Comparison of ENCODE assay signal across 13 mouse cellular contexts in genomic region chr4:123260071-123260746, GRCm38 (mm10). TPM values are rescaled to one million over a fixed set of nuclear protein-coding genes. Genes with fewer than 3 reads are reported as not detected.
DNase-seq lines count a peak whose midpoint lies in the region; ATAC-seq and TF ChIP-seq lines count a peak whose summit lies in the region.
"Had no signal": no experiment of that assay in that cellular context is flagged by ENCODE, and none has a peak within 500 bp of the region (broad histone marks: within the 10 kb centered on the region; RNA-seq: fewer than 3 reads in every experiment).

No protein-coding gene starts in this region.

- no peak for DNase-seq in heart, adult 18-20 months
- DNase-seq in lung, embryonic 14.5 days, result peak; percentile 52
- no peak for DNase-seq in lung, adult 18-20 months
- peak; percentile 49 for DNase-seq in heart, postnatal 4 days
- no peak for DNase-seq in cerebellum, adult 9-10 months
- DNase-seq: cerebellum, postnatal 36 days had no signal

- 29% methylated on average over 8 of the region's 8 CpGs for WGBS in heart, embryonic 12.5 days
- 19% methylated on average over 8 of the region's 8 CpGs for WGBS in lung, embryonic 14.5 days
- 32% methylated on average over 8 of the region's 8 CpGs for WGBS in neural tube, embryonic 13.5 days
- WGBS in forebrain, embryonic 13.5 days, result 56% methylated on average over 8 of the region's 8 CpGs

- peak; percentile 50; the same call in 1 of the 2 replicates for ATAC-seq in heart, embryonic 12.5 days (ENCODE audit: insufficient number of reproducible peaks, low FRiP score)
- ATAC-seq in lung, embryonic 14.5 days (ENCODE audit: insufficient read depth), result peak; percentile 62; the same call in 1 of the 2 replicates
- ATAC-seq in neural tube, embryonic 13.5 days (ENCODE audit: low read depth), result no peak
- no peak for ATAC-seq in forebrain, embryonic 13.5 days

- H3K36me3 ChIP-seq in heart, embryonic 12.5 days, result no peaks in the 10 kb centered on the region
- H3K36me3 ChIP-seq in lung, embryonic 14.5 days (ENCODE audit: insufficient read depth), result no peaks in the 10 kb centered on the region
- no peaks in the 10 kb centered on the region for H3K36me3 ChIP-seq in neural tube, embryonic 13.5 days
- H3K36me3 ChIP-seq in forebrain, embryonic 13.5 days (ENCODE audit: poor library complexity, severe bottlenecking), result no peaks in the 10 kb centered on the region
- H3K36me3 ChIP-seq: forebrain, embryonic 12.5 days had no signal

- no peak for TF ChIP-seq CTCF in lung, embryonic 14.5 days (IDR thresholded peaks at IDR 0.05; ENCODE audit: low read depth)

- no peak overlapping the region for H3K27ac ChIP-seq in heart, embryonic 12.5 days (ENCODE audit: poor library complexity, severe bottlenecking)
- no peak overlapping the region for H3K27ac ChIP-seq in lung, embryonic 14.5 days (ENCODE audit: low read depth)
- H3K27ac ChIP-seq in neural tube, embryonic 13.5 days (replicated peaks), result no peak overlapping the region
- H3K27ac ChIP-seq in forebrain, embryonic 13.5 days, result no peak overlapping the region
- H3K27ac ChIP-seq: forebrain, embryonic 12.5 days had no signal

- H3K27me3 ChIP-seq in heart, embryonic 12.5 days (replicated peaks), result no peaks in the 10 kb centered on the region
- no peaks in the 10 kb centered on the region for H3K27me3 ChIP-seq in lung, embryonic 14.5 days (ENCODE audit: insufficient read depth, low read length)
- no peaks in the 10 kb centered on the region for H3K27me3 ChIP-seq in neural tube, embryonic 13.5 days
- H3K27me3 ChIP-seq in forebrain, embryonic 13.5 days, result no peaks in the 10 kb centered on the region
- H3K27me3 ChIP-seq: forebrain, embryonic 12.5 days had no signal

- H3K4me3 ChIP-seq in heart, embryonic 12.5 days, result no peak overlapping the region
- no peak overlapping the region for H3K4me3 ChIP-seq in lung, embryonic 14.5 days (ENCODE audit: low read depth, low read length)
- no peak overlapping the region for H3K4me3 ChIP-seq in neural tube, embryonic 13.5 days
- no peak overlapping the region for H3K4me3 ChIP-seq in forebrain, embryonic 13.5 days
- H3K4me3 ChIP-seq: forebrain, embryonic 12.5 days had no signal

- 0 out of 2 replicates have a peak overlapping the region, but pooled peaks have one; percentile 44 for H3K9ac ChIP-seq in heart, embryonic 12.5 days
- H3K9ac ChIP-seq in lung, embryonic 14.5 days, result no peak overlapping the region
- H3K9ac ChIP-seq in neural tube, embryonic 13.5 days, result 0 out of 2 replicates have a peak overlapping the region, but pooled peaks have one; percentile 26
- H3K9ac ChIP-seq in forebrain, embryonic 13.5 days, result no peak overlapping the region
- H3K9ac ChIP-seq: forebrain, embryonic 12.5 days had no signal

- H3K9me3 ChIP-seq in heart, embryonic 12.5 days (replicated peaks), result no peaks in the 10 kb centered on the region
- H3K9me3 ChIP-seq in lung, embryonic 14.5 days (ENCODE audit: low read depth, low read length), result no peaks in the 10 kb centered on the region
- no peaks in the 10 kb centered on the region for H3K9me3 ChIP-seq in neural tube, embryonic 13.5 days
- H3K9me3 ChIP-seq in forebrain, embryonic 13.5 days (replicated peaks), result no peaks in the 10 kb centered on the region
- H3K9me3 ChIP-seq: forebrain, embryonic 12.5 days had no signal

- H3K4me1 ChIP-seq in heart, embryonic 12.5 days (replicated peaks), result peaks cover 16% of the 10 kb centered on the region
- H3K4me1 ChIP-seq in lung, embryonic 14.5 days (ENCODE audit: insufficient read depth), result no peaks in the 10 kb centered on the region
- peaks cover 6% of the 10 kb centered on the region for H3K4me1 ChIP-seq in neural tube, embryonic 13.5 days (replicated peaks)
- no peaks in the 10 kb centered on the region for H3K4me1 ChIP-seq in forebrain, embryonic 13.5 days

- peak overlapping the region; percentile 21; the same call in 1 of the 2 replicates for H3K4me2 ChIP-seq in heart, embryonic 12.5 days
- H3K4me2 ChIP-seq in lung, embryonic 14.5 days, result no peak overlapping the region
- H3K4me2 ChIP-seq in neural tube, embryonic 13.5 days, result no peak overlapping the region
- no peak overlapping the region for H3K4me2 ChIP-seq in forebrain, embryonic 13.5 days
- H3K4me2 ChIP-seq: forebrain, embryonic 12.5 days; liver, embryonic 11.5 days had no signal

RNA-seq across cellular contexts. Expression of gene Pabpc4, which starts 1.9 kb away (rescaled TPM):
- 62.7 and 63.0 TPM in 2 replicates for polyA plus RNA-seq in heart, embryonic 12.5 days (2016; fragmentation: Nextera tagmentation; extraction: Ambion mirVana)
- total RNA-seq in heart, adult 18-20 months (2021), result 100 to 1,000 TPM; 336 to 356 TPM
- polyA plus RNA-seq in lung, embryonic 14.5 days (2014; fragmentation: Nextera tagmentation; extraction: Ambion mirVana), result 46.1 and 50.0 TPM in 2 replicates
- total RNA-seq in heart, postnatal 4 days (2021), result 100 to 1,000 TPM; 246 to 255 TPM
- polyA plus RNA-seq in neural tube, embryonic 13.5 days (2015; fragmentation: Nextera tagmentation; extraction: Ambion mirVana), result 24.2 and 25.0 TPM in 2 replicates
- 27.7 and 28.6 TPM in 2 replicates for polyA plus RNA-seq in forebrain, embryonic 13.5 days (2015; fragmentation: Nextera tagmentation; extraction: Ambion mirVana)

RNA-seq across cellular contexts. Expression of gene Heyl, which starts 26.9 kb away (rescaled TPM):
- polyA plus RNA-seq in heart, embryonic 12.5 days (2016; fragmentation: Nextera tagmentation; extraction: Ambion mirVana), result 6.8 and 7.3 TPM in 2 replicates
- 10 to 100 TPM in 1 of 2 experiments, 1 to 10 TPM in 1; 8.9 to 11.2 TPM for total RNA-seq in heart, adult 18-20 months (2021)
- 34.9 and 36.9 TPM in 2 replicates for polyA plus RNA-seq in lung, embryonic 14.5 days (2014; fragmentation: Nextera tagmentation; extraction: Ambion mirVana)
- 10 to 100 TPM; 26.9 to 28.3 TPM for total RNA-seq in heart, postnatal 4 days (2021)
- 13.6 and 13.9 TPM in 2 replicates for polyA plus RNA-seq in neural tube, embryonic 13.5 days (2015; fragmentation: Nextera tagmentation; extraction: Ambion mirVana)
- polyA plus RNA-seq in forebrain, embryonic 13.5 days (2015; fragmentation: Nextera tagmentation; extraction: Ambion mirVana), result 3.8 and 4.1 TPM in 2 replicates
- total RNA-seq: megakaryocyte, adult 5-6 weeks had no signal

RNA-seq across cellular contexts. Expression of gene Nt5c1a, which starts 58.9 kb away (rescaled TPM):
- polyA plus RNA-seq in heart, embryonic 12.5 days (2016; fragmentation: Nextera tagmentation; extraction: Ambion mirVana), result 0.92 TPM in 2 replicates
- 10 to 100 TPM; 50.8 to 64.1 TPM for total RNA-seq in heart, adult 18-20 months (2021)
- polyA plus RNA-seq in lung, embryonic 14.5 days (2014; fragmentation: Nextera tagmentation; extraction: Ambion mirVana), result 0.20 TPM in 1 of 2 replicates, not detected in the other
- total RNA-seq in heart, postnatal 4 days (2021), result 10 to 100 TPM; 21.3 to 24.6 TPM
- not detected in 2 replicates for polyA plus RNA-seq in neural tube, embryonic 13.5 days (2015; fragmentation: Nextera tagmentation; extraction: Ambion mirVana)
- 0.24 TPM in 1 of 2 replicates, not detected in the other for polyA plus RNA-seq in forebrain, embryonic 13.5 days (2015; fragmentation: Nextera tagmentation; extraction: Ambion mirVana)
- total RNA-seq: megakaryocyte, adult 5-6 weeks had no signal
- polyA plus RNA-seq: forebrain, embryonic 12.5 days; liver, embryonic 11.5 days; spleen, adult 2 months had no signal

Comparison
In these comparisons a context has a peak if more than half of its experiments do, and no peak if none do; other contexts are left out.
1. DNase-seq: peak in lung, embryonic 14.5 days (single experiment) and heart, postnatal 4 days (single experiment); none in heart, adult 18-20 months (0 of 2), lung, adult 18-20 months (0 of 2) and cerebellum, adult 9-10 months (single experiment).
2. ATAC-seq: peak in heart, embryonic 12.5 days (single experiment) and lung, embryonic 14.5 days (single experiment); none in neural tube, embryonic 13.5 days (single experiment) and forebrain, embryonic 13.5 days (single experiment).
3. H3K9ac ChIP-seq: peak in heart, embryonic 12.5 days (single experiment) and neural tube, embryonic 13.5 days (single experiment); none in lung, embryonic 14.5 days (single experiment) and forebrain, embryonic 13.5 days (single experiment).